Mouse (Mus musculus) embryonic facial prominence, embryonic 13.5 days (tissue): ENCODE results near the gene Prkag1. TPM values are rescaled to one million over a fixed set of nuclear protein-coding genes. Genes with fewer than 3 reads are reported as not detected.

Experiments used
- ATAC-seq: fragments of 200-750 bp; cut with Nextera tagmentation; 2 replicates; pipeline ENCODE4 v1.8.0; 2017; ENCODE audit warnings: low read depth; ENCODE audit not compliant: insufficient number of reproducible peaks, insufficient read depth, low FRiP score, low TSS enrichment
- H3K27ac ChIP-seq: fragments of 300-500 bp; sonication (generic); 2 replicates; pipeline ENCODE4 v1.5.1; 2015; ENCODE audit warnings: moderate library complexity, mild to moderate bottlenecking, inconsistent platforms
- H3K27me3 ChIP-seq: fragments of 300-500 bp; sonication (generic); 2 replicates; pipeline ENCODE4 v1.6.1; 2015; ENCODE audit warnings: mild to moderate bottlenecking, inconsistent platforms
- H3K36me3 ChIP-seq: fragments of 300-500 bp; sonication (generic); 2 replicates; pipeline ENCODE4 v1.6.1; 2015; ENCODE audit warnings: mild to moderate bottlenecking, inconsistent platforms
- H3K4me1 ChIP-seq: fragments of 300-500 bp; sonication (generic); 2 replicates; pipeline ENCODE4 v1.6.1; 2015; ENCODE audit warnings: inconsistent platforms
- H3K4me2 ChIP-seq: fragments of 300-500 bp; sonication (generic); 2 replicates; pipeline ENCODE4 v1.6.1; 2015; ENCODE audit warnings: moderate library complexity, mild to moderate bottlenecking, inconsistent platforms
- H3K4me3 ChIP-seq: fragments of 300-500 bp; sonication (generic); 2 replicates; pipeline ENCODE4 v1.5.1; 2015; ENCODE audit warnings: mild to moderate bottlenecking, inconsistent platforms
- H3K9ac ChIP-seq: fragments of 300-500 bp; sonication (generic); 2 replicates; pipeline ENCODE4 v1.6.1; 2015; ENCODE audit warnings: mild to moderate bottlenecking, inconsistent platforms
- H3K9me3 ChIP-seq: fragments of 300-500 bp; sonication (generic); 2 replicates; pipeline ENCODE4 v1.6.1; 2016; ENCODE audit warnings: inconsistent platforms
- WGBS: fragments of 180-500 bp; shearing (Covaris S2); methylation state at CpG from one replicate; pipeline ENCODE4 v1.1.7; 2015; ENCODE audit warnings: mixed read lengths; 5-methylcytosine and 5-hydroxymethylcytosine counted together
- polyA plus RNA-seq: library from polyadenylated mRNA; unstranded; fragments of >200 nt; fragmentation: Nextera tagmentation; extraction: Ambion mirVana; gene quantifications from 2 replicates; pipeline ENCODE4 v1.2.1, GENCODE M21; 2015

Gene Prkag1
- polyA plus RNA-seq, 1 experiment from 2014 or later = 92.5 TPM

GRCm38 (mm10) chr15:98834059-98834458, 2.7 kb upstream of the Prkag1 start:
- Histone ChIP-seq H3K27me3 (no peaks in the 10 kb centered on the region), H3K4me3 (no peak overlapping the region), H3K27ac (no peak overlapping the region), H3K9me3 (no peaks in the 10 kb centered on the region), H3K36me3 (peaks cover 62% of the 10 kb centered on the region), H3K9ac (no peak overlapping the region), H3K4me1 (peaks cover 19% of the 10 kb centered on the region), H3K4me2 (no peak overlapping the region)
- WGBS = 87% methylated on average over 13 of the region's 13 CpGs
- no peak for ATAC-seq

GRCm38 (mm10) chr15:98833281-98833680, 2.0 kb upstream of the Prkag1 start:
- peaks cover 21% of the 10 kb centered on the region for H3K4me1 ChIP-seq
- 84% methylated on average over 11 of the region's 11 CpGs for WGBS
- no peak for ATAC-seq

GRCm38 (mm10) chr15:98832161-98833058, 1.1 kb upstream of the Prkag1 start:
- Histone ChIP-seq H3K36me3 (peaks cover 50% of the 10 kb centered on the region), H3K27me3 (no peaks in the 10 kb centered on the region), H3K27ac (peak overlapping the region; percentile 96), H3K4me2 (peak overlapping the region; percentile 63), H3K4me3 (0 out of 2 replicates have a peak overlapping the region, but pooled peaks have one; percentile 75), H3K4me1 (peaks cover 21% of the 10 kb centered on the region), H3K9ac (no peak overlapping the region), H3K9me3 (no peaks in the 10 kb centered on the region)
- ATAC-seq = no peak
- WGBS = 58% methylated on average over 11 of the region's 12 CpGs

More at GRCm38 (mm10) chr15:98833281-98833680, 2.0 kb upstream of the Prkag1 start:
- Histone ChIP-seq H3K9me3 (no peaks in the 10 kb centered on the region), H3K27ac (no peak overlapping the region), H3K4me2 (no peak overlapping the region), H3K27me3 (no peaks in the 10 kb centered on the region), H3K9ac (no peak overlapping the region), H3K36me3 (peaks cover 55% of the 10 kb centered on the region), H3K4me3 (no peak overlapping the region)

GRCm38 (mm10) chr15:98831684-98832035, 339 bp upstream of the Prkag1 start:
- no peak for ATAC-seq
- Histone ChIP-seq H3K36me3 (peaks cover 43% of the 10 kb centered on the region), H3K27ac (peak overlapping the region; percentile 96), H3K4me3 (peak overlapping the region; percentile 75), H3K9me3 (no peaks in the 10 kb centered on the region), H3K4me1 (peaks cover 21% of the 10 kb centered on the region), H3K9ac (peak overlapping the region; percentile 88; the same call in 1 of the 2 replicates), H3K27me3 (no peaks in the 10 kb centered on the region), H3K4me2 (peak overlapping the region; percentile 63)
- WGBS = 21% methylated on average over 9 of the region's 9 CpGs

- Histone ChIP-seq H3K4me3 (no peak overlapping the region), H3K36me3 (peaks cover 35% of the 10 kb centered on the region), H3K27ac (no peak overlapping the region), H3K9ac (no peak overlapping the region), H3K4me2 (no peak overlapping the region), H3K27me3 (no peaks in the 10 kb centered on the region), H3K9me3 (no peaks in the 10 kb centered on the region), H3K4me1 (peaks cover 18% of the 10 kb centered on the region)
- ATAC-seq = no peak
- 88% methylated on average over 7 of the region's 7 CpGs for WGBS
Observed at GRCm38 (mm10) chr15:98827611-98828011, 3.7 kb downstream of the Prkag1 start.

GRCm38 (mm10) chr15:98823434-98823833, 7.9 kb downstream of the Prkag1 start:
- no peak overlapping the region for H3K4me2 ChIP-seq
- no peaks in the 10 kb centered on the region for H3K9me3 ChIP-seq
- H3K27ac ChIP-seq = no peak overlapping the region
- peaks cover 65% of the 10 kb centered on the region for H3K36me3 ChIP-seq
- H3K27me3 ChIP-seq = no peaks in the 10 kb centered on the region
- WGBS = 76% methylated on average over 3 of the region's 3 CpGs
- no peak overlapping the region for H3K9ac ChIP-seq
- H3K4me1 ChIP-seq = no peaks in the 10 kb centered on the region
- no peak overlapping the region for H3K4me3 ChIP-seq
- no peak for ATAC-seq

- Histone ChIP-seq H3K4me3 (no peak overlapping the region), H3K9ac (no peak overlapping the region), H3K4me1 (no peaks in the 10 kb centered on the region), H3K36me3 (peaks cover 63% of the 10 kb centered on the region), H3K27ac (no peak overlapping the region), H3K4me2 (no peak overlapping the region), H3K9me3 (no peaks in the 10 kb centered on the region), H3K27me3 (no peaks in the 10 kb centered on the region)
- no peak for ATAC-seq
- WGBS = 86% methylated on average over 5 of the region's 5 CpGs
Observed at GRCm38 (mm10) chr15:98822147-98822546, 9.2 kb downstream of the Prkag1 start.

- Histone ChIP-seq H3K4me3 (no peak overlapping the region), H3K27me3 (no peaks in the 10 kb centered on the region), H3K4me2 (no peak overlapping the region), H3K4me1 (no peaks in the 10 kb centered on the region), H3K36me3 (peaks cover 70% of the 10 kb centered on the region), H3K9ac (no peak overlapping the region), H3K9me3 (no peaks in the 10 kb centered on the region), H3K27ac (no peak overlapping the region)
- 31% methylated on average over 10 of the region's 10 CpGs for WGBS
- no peak for ATAC-seq
Observed at GRCm38 (mm10) chr15:98821403-98821802, 9.9 kb downstream of the Prkag1 start.

- H3K9ac ChIP-seq = no peak overlapping the region
- H3K36me3 ChIP-seq = peaks cover 74% of the 10 kb centered on the region
- no peaks in the 10 kb centered on the region for H3K27me3 ChIP-seq
- H3K4me3 ChIP-seq = no peak overlapping the region
- no peak overlapping the region for H3K4me2 ChIP-seq
- no peaks in the 10 kb centered on the region for H3K4me1 ChIP-seq
- ATAC-seq = no peak
- H3K9me3 ChIP-seq = no peaks in the 10 kb centered on the region
- no peak overlapping the region for H3K27ac ChIP-seq
- 90% methylated on average over 4 of the region's 4 CpGs for WGBS
Observed at GRCm38 (mm10) chr15:98820937-98821336, 10.4 kb downstream of the Prkag1 start.

- Histone ChIP-seq H3K4me3 (no peak overlapping the region), H3K9ac (no peak overlapping the region)
- 90% methylated on average over 7 of the region's 7 CpGs for WGBS
Observed at GRCm38 (mm10) chr15:98818171-98818570, 13.2 kb downstream of the Prkag1 start.

GRCm38 (mm10) chr15:98812741-98813424, 18.4 kb downstream of the Prkag1 start:
- H3K4me2 ChIP-seq = no peak overlapping the region
- H3K9me3 ChIP-seq = no peaks in the 10 kb centered on the region
- no peak overlapping the region for H3K27ac ChIP-seq
- no peak overlapping the region for H3K9ac ChIP-seq
- no peak overlapping the region for H3K4me3 ChIP-seq
- peaks cover 60% of the 10 kb centered on the region for H3K36me3 ChIP-seq
- ATAC-seq = no peak
- 91% methylated on average over 20 of the region's 20 CpGs for WGBS
- peaks cover 33% of the 10 kb centered on the region for H3K27me3 ChIP-seq
- peaks cover 10% of the 10 kb centered on the region for H3K4me1 ChIP-seq

More at GRCm38 (mm10) chr15:98818171-98818570, 13.2 kb downstream of the Prkag1 start:
- H3K9me3 ChIP-seq = no peaks in the 10 kb centered on the region
- peaks cover 75% of the 10 kb centered on the region for H3K36me3 ChIP-seq
- no peaks in the 10 kb centered on the region for H3K27me3 ChIP-seq
- ATAC-seq = no peak
- H3K27ac ChIP-seq = no peak overlapping the region
- H3K4me2 ChIP-seq = no peak overlapping the region
- no peaks in the 10 kb centered on the region for H3K4me1 ChIP-seq
